Mouse (Mus musculus) E14TG2a.4 (cell line): Measurements from ENCODE around the gene Dgka.

Experiments
- H3K27me3 ChIP-seq: 2 replicates; pipeline ENCODE4 v1.6.1; 2014; ENCODE audit warnings: low read length, control low read depth; ENCODE audit not compliant: insufficient read depth
- H3K36me3 ChIP-seq: 2 replicates; pipeline ENCODE4 v1.6.1; 2014; ENCODE audit warnings: low read length, control low read depth; ENCODE audit not compliant: insufficient read depth
- H3K4me1 ChIP-seq: replicated peaks from 2 replicates; pipeline ENCODE4 v1.6.1; 2014; ENCODE audit warnings: low read depth, low read length, control low read depth
- H3K4me3 ChIP-seq: replicated peaks from 2 replicates; pipeline ENCODE4 v1.5.1; 2014; ENCODE audit warnings: mild to moderate bottlenecking, low read length
- H3K9me3 ChIP-seq: 2 replicates; pipeline ENCODE4 v1.6.1; 2014; ENCODE audit warnings: low read length, control low read depth
- CTCF ChIP-seq: conservative IDR thresholded peaks from 2 replicates; pipeline ENCODE4 v1.5.1; 2014; ENCODE audit warnings: low read length
- NANOG ChIP-seq: IDR thresholded peaks from 2 replicates; pipeline ENCODE4 v1.6.1; 2014; ENCODE audit warnings: borderline replicate concordance, low read length, mixed read lengths
- POU5F1 ChIP-seq: IDR thresholded peaks from 2 replicates; pipeline ENCODE4 v1.6.1; 2014; ENCODE audit warnings: low read length, borderline replicate concordance

The Dgka gene

GRCm38 (mm10) chr10:128695992-128696807, 48.5 kb downstream of the Dgka start, which contains the start of gene Rab5b:
Gene Rab5b, minus strand, starts transcription at chr10:128696264.
- Histone ChIP-seq H3K4me1 (peaks cover 81% of the 10 kb centered on the region), H3K9me3 (no peaks in the 10 kb centered on the region), H3K36me3 (peaks cover 48% of the 10 kb centered on the region), H3K27me3 (no peaks in the 10 kb centered on the region), H3K4me3 (peak within 1 kb of the TSS; percentile 96)
- TF ChIP-seq NANOG = no peak
- no peak for TF ChIP-seq CTCF
- TF ChIP-seq POU5F1 = no peak

DNA sequence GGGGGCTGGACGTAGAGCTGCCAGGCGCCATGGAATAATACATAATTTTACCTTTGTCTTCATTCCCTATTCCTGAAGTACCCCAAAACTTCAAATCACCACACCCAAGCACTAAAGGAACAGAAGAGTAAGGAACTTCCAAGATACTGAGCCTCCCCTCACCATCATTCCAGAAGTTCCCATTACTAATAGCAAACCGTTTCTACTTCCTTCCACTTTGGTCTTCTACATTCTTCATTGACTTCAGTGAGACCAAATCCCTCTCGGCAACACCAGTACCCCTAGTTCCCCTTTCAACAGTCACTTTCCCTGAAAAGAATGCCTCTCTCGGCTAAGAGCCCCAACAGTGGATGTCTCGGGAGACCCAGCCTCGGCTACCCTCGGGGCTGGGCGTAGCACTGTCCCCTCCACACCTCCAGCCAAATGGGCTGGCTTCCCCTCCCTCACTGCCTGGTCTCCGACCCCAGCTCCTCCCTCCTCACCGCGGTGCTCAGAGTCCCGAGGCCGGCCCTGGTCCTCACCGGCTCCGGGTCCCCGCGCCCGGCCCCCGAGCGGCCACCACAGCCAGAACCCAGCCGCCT, 49.2 kb downstream of the Dgka start:
- Histone ChIP-seq H3K9me3 (no peaks in the 10 kb centered on the region), H3K36me3 (peaks cover 48% of the 10 kb centered on the region), H3K27me3 (no peaks in the 10 kb centered on the region), H3K4me3 (peak overlapping the region; percentile 96), H3K4me1 (peaks cover 85% of the 10 kb centered on the region)
- no peak for TF ChIP-seq CTCF
- no peak for TF ChIP-seq NANOG
- TF ChIP-seq POU5F1 = no peak

GRCm38 (mm10) chr10:128674469-128675008, 70.1 kb downstream of the Dgka start:
- peak overlapping the region; percentile 81 for H3K4me3 ChIP-seq
- H3K9me3 ChIP-seq = no peaks in the 10 kb centered on the region
- peaks cover 27% of the 10 kb centered on the region for H3K4me1 ChIP-seq
- H3K36me3 ChIP-seq = peaks cover 12% of the 10 kb centered on the region
- peaks cover 34% of the 10 kb centered on the region for H3K27me3 ChIP-seq
- TF ChIP-seq CTCF (peak; percentile 61), POU5F1 (no peak), NANOG (no peak)

DNA sequence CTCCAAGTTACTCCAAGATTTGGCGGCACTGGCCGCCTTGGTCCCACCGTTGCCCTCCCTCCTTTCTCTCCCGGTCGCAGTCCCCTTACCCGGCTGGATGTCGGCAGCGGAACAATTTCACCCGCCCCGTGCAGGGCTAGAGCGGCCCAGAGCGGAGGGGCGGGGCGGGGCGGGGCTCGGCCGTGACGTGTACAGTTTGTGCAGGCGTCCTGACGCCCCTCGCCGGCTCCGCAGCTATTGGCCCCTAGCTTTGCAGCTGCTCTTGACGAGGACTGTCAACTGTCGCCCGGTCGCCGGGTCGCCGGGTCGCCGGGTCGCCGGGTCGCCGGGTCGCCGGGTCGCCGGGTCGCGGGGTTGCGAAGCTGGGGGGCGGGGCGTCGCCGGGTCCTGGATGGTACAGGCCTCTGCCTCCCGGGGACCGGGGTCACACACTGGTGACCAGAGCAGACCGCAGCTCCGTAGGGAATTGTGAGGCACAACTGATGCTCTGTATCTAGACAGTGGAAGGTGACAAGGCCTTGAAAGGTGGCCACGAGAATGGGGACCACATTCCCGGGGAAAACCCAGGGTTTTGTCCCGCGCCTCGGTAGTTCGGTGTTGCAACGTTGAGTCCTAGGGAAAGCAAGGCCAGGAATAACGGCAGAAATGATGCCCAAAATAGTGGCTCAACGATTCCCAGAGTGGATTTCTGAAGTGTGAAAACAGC, 70.7 kb downstream of the Dgka start, which contains the start of gene Suox:
Suox (minus strand) TSS at position 311 of the 706 bp plus-strand sequence.
- no peak for TF ChIP-seq NANOG
- peaks cover 29% of the 10 kb centered on the region for H3K4me1 ChIP-seq
- H3K4me3 ChIP-seq = peak within 1 kb of the TSS; percentile 81
- no peaks in the 10 kb centered on the region for H3K9me3 ChIP-seq
- H3K27me3 ChIP-seq = peaks cover 34% of the 10 kb centered on the region
- peaks cover 5% of the 10 kb centered on the region for H3K36me3 ChIP-seq

DNA sequence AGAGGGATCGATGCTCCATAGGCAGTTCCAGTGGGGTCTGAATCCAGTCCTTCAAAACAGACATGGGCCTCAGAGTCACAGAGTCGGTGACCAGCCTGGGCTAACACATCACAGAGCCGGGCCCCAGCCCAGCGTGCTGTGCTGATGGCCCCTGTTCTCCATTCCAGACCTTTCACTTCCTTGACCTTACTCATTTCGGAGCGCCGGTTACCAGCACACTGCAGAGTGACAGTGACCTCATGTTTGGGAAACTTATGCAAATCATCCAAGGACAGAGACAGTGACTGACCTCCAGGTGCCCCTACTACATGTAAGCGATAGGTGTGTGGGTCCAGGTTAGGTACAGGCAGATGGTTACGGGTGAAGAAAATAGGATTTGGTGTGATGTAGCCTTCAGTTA, 73.5 kb downstream of the Dgka start:
- TF ChIP-seq CTCF = no peak
- no peak for TF ChIP-seq POU5F1
- TF ChIP-seq NANOG = no peak

More for the DNA sequence above, 73.5 kb downstream of the Dgka start:
- Histone ChIP-seq H3K36me3 (peaks cover 2% of the 10 kb centered on the region; the same call in 1 of the 2 replicates), H3K4me1 (peaks cover 26% of the 10 kb centered on the region), H3K27me3 (peaks cover 48% of the 10 kb centered on the region), H3K9me3 (no peaks in the 10 kb centered on the region), H3K4me3 (no peak overlapping the region)
